Mouse (Mus musculus) layer of hippocampus, adult 2 months (tissue): ENCODE measurements around the gene Tex46. TPM values are rescaled to one million over a fixed set of nuclear protein-coding genes. Genes with fewer than 3 reads are reported as not detected.

Source experiments
- DNase-seq, 2 experiments: peaks; one replicate each; pipeline ENCODE4 v3.0.0; 2022; ENCODE audit warnings: low spot score in 2 of 2
- H3K27ac ChIP-seq: fragments of 200-600 bp; 2 replicates; pipeline ENCODE4 v1.8.1; 2022
- H3K4me3 ChIP-seq: fragments of 200-600 bp; 2 replicates; pipeline ENCODE4 v1.8.1; 2022; ENCODE audit warnings: mild to moderate bottlenecking
- CTCF ChIP-seq: fragments of 200-600 bp; conservative IDR thresholded peaks from 2 replicates; pipeline ENCODE4 v1.8.1; 2022; ENCODE audit warnings: antibody characterized with exemption, mild to moderate bottlenecking, moderate library complexity
- long read RNA-seq, 2 experiments: library from polyadenylated mRNA; stranded (forward); transcript quantifications; one replicate each; pipeline ENCODE4 v2.0.0; 2021; ENCODE audit warnings: borderline mapping rate in 2 of 2
- total RNA-seq, 2 experiments: library from RNA; stranded (reverse); gene quantifications; 2 replicates each; pipeline ENCODE4 v1.2.3; 2021

Tex46 gene
- not detected for total RNA-seq
- long read RNA-seq, experiment 1: 0 reads
- long read RNA-seq, experiment 2: 0 reads

- Histone ChIP-seq H3K4me3 (no peak within 1 kb of the TSS), H3K27ac (no peak within 1 kb of the TSS)
- no peak for TF ChIP-seq CTCF
- no peak for DNase-seq
These were observed at the start of gene Tex46 for GRCm38 (mm10) chr4:136610387-136610856. Gene Tex46, plus strand, starts transcription at chr4:136610437.

- peak overlapping the region; percentile 40; the same call in 1 of the 2 replicates for H3K27ac ChIP-seq
- H3K4me3 ChIP-seq: no peak overlapping the region
- no peak for DNase-seq
- no peak for TF ChIP-seq CTCF
These were observed 47.5 kb upstream of the Tex46 start for GRCm38 (mm10) chr4:136562755-136563154.

GRCm38 (mm10) chr4:136568629-136569028 lies 41.6 kb upstream of the Tex46 start:
- H3K27ac ChIP-seq: no peak overlapping the region
- no peak for DNase-seq
- peak; percentile 64 for TF ChIP-seq CTCF
- H3K4me3 ChIP-seq: no peak overlapping the region

GRCm38 (mm10) chr4:136569998-136570397 lies 40.2 kb upstream of the Tex46 start:
- no peak overlapping the region for H3K27ac ChIP-seq

GRCm38 (mm10) chr4:136581885-136582284 lies 28.4 kb upstream of the Tex46 start:
- H3K4me3 ChIP-seq: no peak overlapping the region
- H3K27ac ChIP-seq: no peak overlapping the region
- DNase-seq: no peak
- TF ChIP-seq CTCF: no peak

More at GRCm38 (mm10) chr4:136569998-136570397, 40.2 kb upstream of the Tex46 start:
- H3K4me3 ChIP-seq: no peak overlapping the region
- TF ChIP-seq CTCF: no peak
- DNase-seq: no peak

- Histone ChIP-seq H3K4me3 (no peak overlapping the region), H3K27ac (no peak overlapping the region)
- no peak for DNase-seq
- TF ChIP-seq CTCF: no peak
These were observed 22.9 kb upstream of the Tex46 start for GRCm38 (mm10) chr4:136587221-136587827.

GRCm38 (mm10) chr4:136588003-136588402 lies 22.2 kb upstream of the Tex46 start:
- TF ChIP-seq CTCF: no peak

GRCm38 (mm10) chr4:136592111-136592510 lies 18.1 kb upstream of the Tex46 start:
- TF ChIP-seq CTCF: no peak
- Histone ChIP-seq H3K27ac (no peak overlapping the region), H3K4me3 (no peak overlapping the region)
- DNase-seq: no peak

More at GRCm38 (mm10) chr4:136588003-136588402, 22.2 kb upstream of the Tex46 start:
- Histone ChIP-seq H3K4me3 (no peak overlapping the region), H3K27ac (no peak overlapping the region)
- no peak for DNase-seq

GRCm38 (mm10) chr4:136594006-136594405 lies 16.2 kb upstream of the Tex46 start:
- no peak overlapping the region for H3K4me3 ChIP-seq
- no peak overlapping the region for H3K27ac ChIP-seq
- TF ChIP-seq CTCF: no peak
- DNase-seq: no peak

GRCm38 (mm10) chr4:136595221-136595620 lies 15.0 kb upstream of the Tex46 start:
- TF ChIP-seq CTCF: no peak
- no peak for DNase-seq
- no peak overlapping the region for H3K4me3 ChIP-seq
- no peak overlapping the region for H3K27ac ChIP-seq

GRCm38 (mm10) chr4:136598268-136598876 lies 11.9 kb upstream of the Tex46 start:
- TF ChIP-seq CTCF: no peak
- Histone ChIP-seq H3K4me3 (no peak overlapping the region), H3K27ac (no peak overlapping the region)
- no peak for DNase-seq

GRCm38 (mm10) chr4:136599869-136600268 lies 10.4 kb upstream of the Tex46 start:
- H3K27ac ChIP-seq: no peak overlapping the region
- no peak for DNase-seq
- TF ChIP-seq CTCF: peak; percentile 39
- no peak overlapping the region for H3K4me3 ChIP-seq

- Histone ChIP-seq H3K4me3 (peak overlapping the region; percentile 92), H3K27ac (no peak overlapping the region)
- no peak for DNase-seq
- no peak for TF ChIP-seq CTCF
These were observed 9.7 kb upstream of the Tex46 start for GRCm38 (mm10) chr4:136600536-136600935.

GRCm38 (mm10) chr4:136601476-136601875 lies 8.8 kb upstream of the Tex46 start:
- peak overlapping the region; percentile 92 for H3K4me3 ChIP-seq
- TF ChIP-seq CTCF: no peak

More at GRCm38 (mm10) chr4:136601476-136601875, 8.8 kb upstream of the Tex46 start:
- peak; percentile 22 to 52 for DNase-seq
- H3K27ac ChIP-seq: peak overlapping the region; percentile 96
